Mouse (Mus musculus) hindbrain, embryonic 13.5 days (tissue): ENCODE data around the gene Sec1. TPM values are rescaled to one million over a fixed set of nuclear protein-coding genes. Genes with fewer than 3 reads are reported as not detected.

Experiments
- ATAC-seq: fragments of 200-750 bp; cut with Nextera tagmentation; 2 replicates; pipeline ENCODE4 v1.8.0; 2017; ENCODE audit warnings: moderate TSS enrichment; ENCODE audit not compliant: low FRiP score
- H3K27ac ChIP-seq: fragments of 300-500 bp; sonication (generic); 2 replicates; pipeline ENCODE4 v1.5.1; 2015; ENCODE audit warnings: inconsistent platforms, mild to moderate bottlenecking, moderate library complexity
- H3K27me3 ChIP-seq: fragments of 300-500 bp; sonication (generic); 2 replicates; pipeline ENCODE4 v1.6.1; 2015; ENCODE audit warnings: mild to moderate bottlenecking, inconsistent platforms
- H3K36me3 ChIP-seq: fragments of 300-500 bp; sonication (generic); 2 replicates; pipeline ENCODE4 v1.6.1; 2015; ENCODE audit warnings: mild to moderate bottlenecking, inconsistent platforms
- H3K4me1 ChIP-seq: fragments of 300-500 bp; sonication (generic); replicated peaks from 2 replicates; pipeline ENCODE4 v1.6.1; 2015; ENCODE audit warnings: inconsistent platforms
- H3K4me2 ChIP-seq: fragments of 300-500 bp; sonication (generic); 2 replicates; pipeline ENCODE4 v1.6.1; 2015; ENCODE audit warnings: inconsistent platforms, mild to moderate bottlenecking, moderate library complexity
- H3K4me3 ChIP-seq: fragments of 300-500 bp; sonication (generic); 2 replicates; pipeline ENCODE4 v1.5.1; 2015; ENCODE audit warnings: mild to moderate bottlenecking, inconsistent platforms
- H3K9ac ChIP-seq: fragments of 300-500 bp; sonication (generic); 2 replicates; pipeline ENCODE4 v1.6.1; 2015; ENCODE audit warnings: mild to moderate bottlenecking, inconsistent platforms
- H3K9me3 ChIP-seq: fragments of 300-500 bp; sonication (generic); 2 replicates; pipeline ENCODE4 v1.6.1; 2016; ENCODE audit warnings: inconsistent platforms
- WGBS: fragments of 180-500 bp; shearing (Covaris S2); methylation state at CpG from one replicate; pipeline ENCODE4 v1.1.7; 2015; 5-methylcytosine and 5-hydroxymethylcytosine counted together
- polyA plus RNA-seq: library from polyadenylated mRNA; unstranded; fragments of >200 nt; fragmentation: Nextera tagmentation; extraction: Ambion mirVana; gene quantifications from 2 replicates; pipeline ENCODE4 v1.2.1, GENCODE M21; 2015

Sec1 gene
- polyA plus RNA-seq, 1 experiment from 2014 or later, result 0.86 TPM

- peaks cover 28% of the 10 kb centered on the region for H3K4me1 ChIP-seq
- ATAC-seq, result no peak
- H3K27me3 ChIP-seq, result no peaks in the 10 kb centered on the region
- H3K27ac ChIP-seq, result no peak overlapping the region
- 96% methylated on average over 14 of the region's 14 CpGs for WGBS
- H3K9ac ChIP-seq, result no peak overlapping the region
- peaks cover 87% of the 10 kb centered on the region for H3K36me3 ChIP-seq
- H3K9me3 ChIP-seq, result no peaks in the 10 kb centered on the region
- H3K4me3 ChIP-seq, result no peak overlapping the region
- H3K4me2 ChIP-seq, result no peak overlapping the region
These were observed 29.6 kb upstream of the Sec1 start for GRCm38 (mm10) chr7:45723781-45724180.

DNA sequence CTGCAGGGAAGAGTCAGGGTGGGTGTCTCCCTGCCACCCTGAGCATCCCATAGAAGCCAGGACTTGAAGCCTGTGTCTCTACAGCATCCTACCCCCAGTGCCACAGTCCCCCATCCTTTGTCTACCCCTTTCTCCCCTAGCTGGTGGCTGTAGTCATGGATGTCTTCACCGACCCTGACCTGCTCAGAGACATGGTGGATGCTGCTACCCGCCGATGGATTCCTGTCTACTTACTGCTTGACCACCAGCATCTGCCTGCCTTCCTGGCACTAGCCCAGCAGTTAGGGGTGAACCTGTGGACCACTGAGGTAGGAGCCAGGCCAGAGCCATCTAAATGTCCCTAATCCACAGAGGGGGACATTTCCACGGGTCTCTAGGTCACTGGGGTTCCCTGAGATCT, 29.1 kb upstream of the Sec1 start:
- peaks cover 84% of the 10 kb centered on the region for H3K36me3 ChIP-seq
- no peak overlapping the region for H3K9ac ChIP-seq
- WGBS, result 84% methylated on average over 4 of the region's 4 CpGs

DNA sequence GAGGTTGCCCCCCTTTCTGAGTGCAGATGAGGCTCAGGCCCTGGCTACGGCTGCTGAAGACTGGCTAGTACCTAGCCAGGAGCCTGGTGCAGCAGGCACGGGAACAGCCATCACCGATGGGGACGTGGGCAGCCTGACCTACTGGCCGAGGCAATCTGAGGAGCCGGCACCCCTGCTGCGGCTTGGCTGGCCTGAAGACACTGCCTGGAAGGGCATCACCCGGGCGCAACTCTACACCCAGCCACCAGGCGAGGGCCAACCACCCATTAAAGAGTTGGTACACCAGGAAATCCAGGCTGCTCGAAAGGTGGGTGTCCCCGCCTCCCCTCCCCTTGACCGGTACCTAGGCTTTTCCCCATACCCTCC, 28.1 kb upstream of the Sec1 start:
- no peak overlapping the region for H3K27ac ChIP-seq

More for the DNA sequence above, 29.1 kb upstream of the Sec1 start:
- no peak overlapping the region for H3K27ac ChIP-seq
- H3K9me3 ChIP-seq, result no peaks in the 10 kb centered on the region
- peaks cover 31% of the 10 kb centered on the region for H3K4me1 ChIP-seq
- H3K4me2 ChIP-seq, result no peak overlapping the region
- H3K4me3 ChIP-seq, result no peak overlapping the region
- H3K27me3 ChIP-seq, result no peaks in the 10 kb centered on the region
- ATAC-seq, result no peak

GRCm38 (mm10) chr7:45721642-45722347, 27.6 kb upstream of the Sec1 start:
- 55% methylated on average over 13 of the region's 13 CpGs for WGBS
- peak overlapping the region; percentile 23; the same call in 1 of the 2 replicates for H3K27ac ChIP-seq
- no peak for ATAC-seq
- H3K4me2 ChIP-seq, result no peak overlapping the region
- peaks cover 36% of the 10 kb centered on the region for H3K4me1 ChIP-seq
- H3K4me3 ChIP-seq, result no peak overlapping the region
- H3K36me3 ChIP-seq, result peaks cover 76% of the 10 kb centered on the region
- no peaks in the 10 kb centered on the region for H3K9me3 ChIP-seq
- 0 out of 2 replicates have a peak overlapping the region, but pooled peaks have one; percentile 35 for H3K9ac ChIP-seq
- no peaks in the 10 kb centered on the region for H3K27me3 ChIP-seq

More for the DNA sequence above, 28.1 kb upstream of the Sec1 start:
- no peak for ATAC-seq
- no peak overlapping the region for H3K4me2 ChIP-seq
- no peak overlapping the region for H3K4me3 ChIP-seq
- H3K36me3 ChIP-seq, result peaks cover 81% of the 10 kb centered on the region
- H3K9me3 ChIP-seq, result no peaks in the 10 kb centered on the region
- H3K4me1 ChIP-seq, result peaks cover 31% of the 10 kb centered on the region
- WGBS, result 89% methylated on average over 13 of the region's 13 CpGs
- no peaks in the 10 kb centered on the region for H3K27me3 ChIP-seq
- 0 out of 2 replicates have a peak overlapping the region, but pooled peaks have one; percentile 35 for H3K9ac ChIP-seq

GRCm38 (mm10) chr7:45721234-45721571, 27.0 kb upstream of the Sec1 start:
- peaks cover 70% of the 10 kb centered on the region for H3K36me3 ChIP-seq
- H3K9ac ChIP-seq, result peak overlapping the region; percentile 35; the same call in 1 of the 2 replicates
- peaks cover 42% of the 10 kb centered on the region for H3K4me1 ChIP-seq
- H3K4me3 ChIP-seq, result no peak overlapping the region
- H3K27ac ChIP-seq, result no peak overlapping the region
- WGBS, result 84% methylated on average over 7 of the region's 7 CpGs
- no peaks in the 10 kb centered on the region for H3K9me3 ChIP-seq
- no peak for ATAC-seq
- no peaks in the 10 kb centered on the region for H3K27me3 ChIP-seq
- H3K4me2 ChIP-seq, result no peak overlapping the region

DNA sequence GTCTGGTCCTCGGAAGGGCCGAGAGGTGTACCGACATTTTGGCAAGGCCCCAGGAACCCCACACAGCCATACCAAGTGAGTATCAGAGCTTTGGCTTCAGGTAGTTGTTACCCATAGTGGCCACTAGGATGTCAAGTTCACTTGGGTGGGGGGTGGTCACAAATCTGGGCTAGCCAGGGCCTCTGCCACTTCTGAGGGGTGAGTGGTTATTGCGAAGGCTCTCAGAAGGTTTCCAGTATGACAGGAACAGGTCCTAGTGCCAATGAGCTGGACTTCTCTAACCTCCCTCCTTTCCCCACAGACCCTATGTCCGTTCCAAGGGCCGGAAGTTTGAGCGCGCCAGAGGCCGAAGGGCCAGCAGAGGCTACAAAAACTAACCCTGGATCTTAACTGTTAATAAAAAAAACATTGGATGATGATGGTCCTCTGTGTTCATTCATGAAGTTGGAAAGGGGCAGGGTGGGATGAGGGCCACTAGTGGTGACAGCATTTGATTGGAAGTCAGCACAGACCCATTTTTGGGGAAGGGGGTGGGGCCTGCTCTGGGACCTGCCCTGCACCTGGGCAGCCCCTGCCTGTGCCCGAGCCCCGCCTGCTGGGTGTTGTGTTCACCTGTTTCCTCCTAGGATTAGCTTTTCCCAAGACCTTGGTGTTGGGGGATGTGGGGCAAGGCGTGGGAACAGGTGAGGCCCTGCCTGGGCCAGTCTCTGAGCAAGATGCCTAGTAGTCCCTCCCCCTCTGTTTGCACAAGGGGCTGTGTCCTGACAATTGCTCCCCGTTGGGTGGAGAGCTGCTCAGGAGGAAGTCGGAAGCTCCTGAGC, 26.4 kb upstream of the Sec1 start, which contains the start of gene Fam83e:
Gene Fam83e (plus strand): TSS at position 800 of the 821 bp plus-strand sequence.
- H3K9ac ChIP-seq, result peak within 1 kb of the TSS; percentile 96; the same call in 1 of the 2 replicates
- H3K4me2 ChIP-seq, result no peak within 1 kb of the TSS
- H3K36me3 ChIP-seq, result peaks cover 65% of the 10 kb centered on the region

GRCm38 (mm10) chr7:45719738-45720412, 25.7 kb upstream of the Sec1 start:
- H3K9ac ChIP-seq, result peak overlapping the region; percentile 96; the same call in 1 of the 2 replicates
- peak overlapping the region; percentile 88; the same call in 1 of the 2 replicates for H3K4me2 ChIP-seq
- H3K27ac ChIP-seq, result no peak overlapping the region
- peaks cover 52% of the 10 kb centered on the region for H3K4me1 ChIP-seq
- H3K27me3 ChIP-seq, result no peaks in the 10 kb centered on the region
- H3K36me3 ChIP-seq, result peaks cover 57% of the 10 kb centered on the region
- 92% methylated on average over 16 of the region's 16 CpGs for WGBS
- ATAC-seq, result no peak
- H3K4me3 ChIP-seq, result no peak overlapping the region; the same call in 1 of the 2 replicates
- no peaks in the 10 kb centered on the region for H3K9me3 ChIP-seq

More for the DNA sequence above, 26.4 kb upstream of the Sec1 start, which contains the start of gene Fam83e:
- Histone ChIP-seq H3K27me3 (no peaks in the 10 kb centered on the region), H3K27ac (peak within 1 kb of the TSS; percentile 23; the same call in 1 of the 2 replicates), H3K9me3 (no peaks in the 10 kb centered on the region), H3K4me3 (no peak within 1 kb of the TSS), H3K4me1 (peaks cover 48% of the 10 kb centered on the region)
- 83% methylated on average over 14 of the region's 14 CpGs for WGBS
- no peak for ATAC-seq

DNA sequence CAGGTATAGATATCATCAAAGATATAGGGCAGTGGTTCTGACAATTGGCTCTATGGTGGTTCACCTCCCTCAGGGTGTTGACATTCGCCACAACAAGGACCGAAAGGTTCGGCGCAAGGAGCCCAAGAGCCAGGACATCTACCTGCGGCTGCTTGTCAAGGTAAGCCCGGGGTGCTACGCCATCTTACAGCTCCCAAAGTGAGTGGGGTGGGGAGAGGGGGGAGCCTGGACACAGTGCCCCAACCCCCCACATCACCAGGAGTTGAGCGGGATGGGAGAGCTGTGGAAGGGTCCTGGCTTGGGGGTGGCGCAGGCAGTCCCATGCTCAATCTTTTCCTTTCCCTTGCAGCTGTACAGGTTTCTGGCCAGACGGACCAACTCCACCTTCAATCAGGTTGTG, 25.0 kb upstream of the Sec1 start:
- H3K27ac ChIP-seq, result no peak overlapping the region
- H3K27me3 ChIP-seq, result no peaks in the 10 kb centered on the region
- H3K4me1 ChIP-seq, result peaks cover 59% of the 10 kb centered on the region
- no peak for ATAC-seq
- peak overlapping the region; percentile 86 for H3K4me3 ChIP-seq
- 84% methylated on average over 10 of the region's 10 CpGs for WGBS
- H3K36me3 ChIP-seq, result peaks cover 50% of the 10 kb centered on the region
- H3K4me2 ChIP-seq, result peak overlapping the region; percentile 88
- H3K9me3 ChIP-seq, result no peaks in the 10 kb centered on the region
- peak overlapping the region; percentile 96 for H3K9ac ChIP-seq

DNA sequence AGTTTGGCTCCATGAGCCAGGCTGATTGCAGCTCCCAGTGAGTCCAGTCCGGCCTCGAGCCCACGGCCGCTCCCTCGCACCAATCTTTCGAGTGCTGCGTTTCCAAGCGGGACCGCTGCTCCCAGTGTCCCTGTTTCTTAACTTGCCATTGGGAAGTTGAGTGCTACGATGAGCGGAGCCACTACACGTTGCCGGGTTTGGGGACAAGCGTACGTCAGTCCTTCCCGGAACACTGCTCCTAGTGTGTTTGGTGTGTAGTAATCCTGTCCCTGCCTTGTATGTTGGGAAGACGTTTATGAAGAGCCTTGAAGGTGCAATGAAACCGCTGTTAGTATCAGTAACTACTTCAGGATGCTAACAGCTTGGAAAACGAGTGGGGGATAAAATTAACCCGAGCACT, 24.1 kb upstream of the Sec1 start:
- Histone ChIP-seq H3K4me2 (peak overlapping the region; percentile 88), H3K4me3 (peak overlapping the region; percentile 86), H3K27me3 (no peaks in the 10 kb centered on the region), H3K27ac (peak overlapping the region; percentile 90), H3K36me3 (peaks cover 45% of the 10 kb centered on the region), H3K9me3 (no peaks in the 10 kb centered on the region), H3K9ac (peak overlapping the region; percentile 96), H3K4me1 (peaks cover 64% of the 10 kb centered on the region)
- ATAC-seq, result no peak
- under 1% methylated on average over 20 of the region's 20 CpGs for whole genome bisulfite sequencing

DNA sequence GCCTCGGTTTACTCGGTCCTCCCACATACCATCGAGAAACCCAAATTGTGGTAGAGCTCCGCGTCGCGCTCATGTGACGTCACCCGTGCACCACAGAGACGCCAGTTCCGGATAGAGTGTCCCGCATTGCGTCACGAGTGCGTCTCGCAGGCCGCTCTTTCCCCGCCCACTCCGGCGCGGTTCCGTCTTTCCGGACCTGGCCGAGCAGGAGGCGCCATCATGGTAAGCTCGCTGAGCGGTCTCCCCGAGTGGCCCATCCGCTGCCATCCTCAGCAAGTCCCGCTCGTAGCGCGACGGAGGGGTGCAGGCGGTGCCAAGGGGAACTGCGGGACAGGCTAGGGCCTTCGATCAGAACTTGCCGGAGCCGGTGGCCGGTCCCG, 23.7 kb upstream of the Sec1 start, which contains the start of gene Sphk2:
Gene Sphk2 (minus strand): TSS at position 85 of the 380 bp plus-strand sequence.
- Histone ChIP-seq H3K9me3 (no peaks in the 10 kb centered on the region), H3K36me3 (peaks cover 45% of the 10 kb centered on the region), H3K9ac (peak within 1 kb of the TSS; percentile 96), H3K27ac (peak within 1 kb of the TSS; percentile 90), H3K27me3 (no peaks in the 10 kb centered on the region), H3K4me1 (peaks cover 64% of the 10 kb centered on the region), H3K4me3 (peak within 1 kb of the TSS; percentile 86), H3K4me2 (peak within 1 kb of the TSS; percentile 94)
- peak; percentile 65 for ATAC-seq
- 0% methylated on average over 41 of the region's 41 CpGs for WGBS

- peak; percentile 21 for ATAC-seq
- H3K9ac ChIP-seq, result peak overlapping the region; percentile 81
- H3K27me3 ChIP-seq, result no peaks in the 10 kb centered on the region
- H3K9me3 ChIP-seq, result no peaks in the 10 kb centered on the region
- peak overlapping the region; percentile 90 for H3K27ac ChIP-seq
- H3K4me2 ChIP-seq, result peak overlapping the region; percentile 94
- peak overlapping the region; percentile 86 for H3K4me3 ChIP-seq
- 10% methylated on average over 31 of the region's 31 CpGs for WGBS
- H3K36me3 ChIP-seq, result peaks cover 46% of the 10 kb centered on the region
- peaks cover 69% of the 10 kb centered on the region for H3K4me1 ChIP-seq
These were observed 23.0 kb upstream of the Sec1 start for GRCm38 (mm10) chr7:45716952-45717917.
